Mouse (Mus musculus): ENCODE data around the gene Ptpn18. TPM values are rescaled to one million over a fixed set of nuclear protein-coding genes. Genes with fewer than 3 reads are reported as not detected.

Ptpn18 gene
- polyA plus RNA-seq, 1 experiment = not detected

DNA sequence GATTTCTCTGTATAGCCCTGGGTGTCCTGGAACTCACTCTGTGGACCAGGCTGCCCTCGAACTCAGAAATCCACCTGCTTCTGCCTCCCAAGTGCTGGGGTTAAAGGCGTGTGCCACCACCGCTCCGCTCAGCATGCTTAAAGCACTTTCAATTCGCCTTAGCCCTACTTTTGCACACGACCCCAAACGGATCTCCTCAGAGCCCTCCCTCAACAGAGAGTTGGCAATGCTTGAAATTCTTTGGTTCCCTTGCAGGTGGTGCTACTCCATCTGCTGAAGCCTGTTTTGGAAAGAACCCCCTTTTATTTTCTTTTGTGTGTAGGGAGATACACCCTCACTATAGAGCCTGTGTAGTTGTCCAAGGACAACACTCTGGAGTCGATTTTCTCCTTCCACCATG lies 1.1 kb upstream of the Ptpn18 start:
- Histone ChIP-seq H3K4me3 (ENCODE audit: insufficient read depth, low read depth, low read length) (no peak overlapping the region), H3K27ac (ENCODE audit: insufficient read depth, low read depth, low read length) (no peak overlapping the region), H3K4me1 (ENCODE audit: control insufficient read depth, insufficient read depth, low read length) (peaks cover 4% of the 10 kb centered on the region)
- 40% methylated on average over 8 of the region's 8 CpGs for WGBS
- no peak for TF ChIP-seq CTCF (IDR thresholded peaks at IDR 0.05; ENCODE audit: insufficient read depth, low read depth, low read length)
- TF ChIP-seq POLR2A (IDR thresholded peaks at IDR 0.05; ENCODE audit: insufficient read depth, low read depth, low read length) = no peak

DNA sequence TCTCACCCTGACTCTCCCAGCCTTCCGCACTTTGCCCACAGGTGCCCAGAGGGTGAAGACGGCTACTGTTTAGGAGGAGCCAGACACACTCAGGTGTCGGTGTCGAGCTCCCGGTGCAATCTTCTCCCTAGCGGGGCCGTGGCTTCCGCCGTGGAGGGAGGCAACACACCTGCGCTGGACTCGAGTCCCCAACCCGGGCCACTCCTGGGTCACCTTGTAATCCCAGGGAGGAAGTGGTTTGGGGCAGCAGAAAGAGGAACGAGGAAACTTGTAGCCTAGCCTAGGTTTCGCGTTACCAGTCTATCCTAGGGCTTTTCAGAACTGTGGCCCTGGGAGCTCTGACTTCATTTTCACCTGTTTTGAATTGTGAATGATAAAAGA lies 489 bp downstream of the Ptpn18 start:
- peaks cover 4% of the 10 kb centered on the region for H3K4me1 ChIP-seq (ENCODE audit: control insufficient read depth, insufficient read depth, low read length)
- peak overlapping the region; percentile 56 for H3K4me3 ChIP-seq (ENCODE audit: insufficient read depth, low read depth, low read length)
- TF ChIP-seq POLR2A (IDR thresholded peaks at IDR 0.05; ENCODE audit: insufficient read depth, low read depth, low read length) (no peak), CTCF (IDR thresholded peaks at IDR 0.05; ENCODE audit: insufficient read depth, low read depth, low read length) (no peak)
- 5% methylated on average over 15 of the region's 15 CpGs for WGBS
- no peak overlapping the region for H3K27ac ChIP-seq (ENCODE audit: insufficient read depth, low read depth, low read length)

DNA sequence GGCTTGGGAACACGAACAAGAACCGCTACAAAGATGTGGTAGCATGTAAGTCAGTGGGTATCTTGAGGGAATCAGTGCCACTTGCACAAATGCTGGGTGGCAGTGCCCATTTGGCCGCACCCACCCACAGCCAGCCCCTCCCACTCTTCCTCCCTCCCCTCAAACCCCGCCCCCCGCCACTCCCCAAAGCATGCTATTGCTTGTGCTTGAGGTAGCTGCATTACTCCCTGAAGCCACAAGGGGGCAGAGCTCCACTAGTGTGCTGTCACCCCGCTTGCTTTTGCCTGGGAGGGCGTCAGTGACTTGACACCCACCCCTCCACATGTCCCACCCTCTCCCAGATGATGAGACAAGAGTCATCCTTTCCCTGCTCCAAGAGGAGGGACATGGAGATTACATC lies 3.2 kb downstream of the Ptpn18 start:
- Histone ChIP-seq H3K27ac (ENCODE audit: insufficient read depth, low read depth, low read length) (no peak overlapping the region), H3K4me3 (ENCODE audit: insufficient read depth, low read depth, low read length) (no peak overlapping the region), H3K4me1 (ENCODE audit: control insufficient read depth, insufficient read depth, low read length) (peaks cover 4% of the 10 kb centered on the region)
- TF ChIP-seq POLR2A (IDR thresholded peaks at IDR 0.05; ENCODE audit: insufficient read depth, low read depth, low read length) (no peak), CTCF (IDR thresholded peaks at IDR 0.05; ENCODE audit: insufficient read depth, low read depth, low read length) (peak; percentile 50; the same call in 1 of the 2 replicates)
- WGBS = 19% methylated on average over 7 of the region's 7 CpGs

DNA sequence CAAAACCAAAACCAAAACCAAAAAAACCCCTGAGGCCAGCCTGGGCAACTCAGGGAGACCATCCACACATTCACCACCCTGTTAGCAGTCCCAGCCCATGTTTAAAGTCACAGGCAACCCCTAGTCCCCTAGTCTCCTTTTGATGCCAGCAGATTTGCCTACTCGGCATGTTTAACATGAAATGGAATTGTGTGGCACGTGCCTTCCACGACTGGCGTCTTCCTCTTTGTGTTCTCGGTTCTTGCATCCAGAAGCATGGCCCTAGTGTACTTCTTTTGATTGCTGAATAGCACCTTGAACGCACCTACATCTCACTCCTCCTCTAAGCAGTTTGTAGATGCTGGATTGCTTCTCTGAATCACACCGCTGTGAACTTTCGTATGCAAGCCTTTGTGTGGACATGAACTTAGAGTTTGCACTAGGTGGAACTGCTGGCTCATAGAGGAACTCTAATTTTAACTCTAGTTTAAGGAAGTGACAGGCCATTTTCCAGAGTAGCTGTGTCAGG lies 4.8 kb downstream of the Ptpn18 start:
- Histone ChIP-seq H3K27ac (ENCODE audit: insufficient read depth, low read depth, low read length) (no peak overlapping the region), H3K4me3 (ENCODE audit: insufficient read depth, low read depth, low read length) (no peak overlapping the region), H3K4me1 (ENCODE audit: control insufficient read depth, insufficient read depth, low read length) (peaks cover 4% of the 10 kb centered on the region)
- WGBS = 89% methylated on average over 8 of the region's 8 CpGs
- no peak for TF ChIP-seq POLR2A (IDR thresholded peaks at IDR 0.05; ENCODE audit: insufficient read depth, low read depth, low read length)
- no peak for TF ChIP-seq CTCF (IDR thresholded peaks at IDR 0.05; ENCODE audit: insufficient read depth, low read depth, low read length)

DNA sequence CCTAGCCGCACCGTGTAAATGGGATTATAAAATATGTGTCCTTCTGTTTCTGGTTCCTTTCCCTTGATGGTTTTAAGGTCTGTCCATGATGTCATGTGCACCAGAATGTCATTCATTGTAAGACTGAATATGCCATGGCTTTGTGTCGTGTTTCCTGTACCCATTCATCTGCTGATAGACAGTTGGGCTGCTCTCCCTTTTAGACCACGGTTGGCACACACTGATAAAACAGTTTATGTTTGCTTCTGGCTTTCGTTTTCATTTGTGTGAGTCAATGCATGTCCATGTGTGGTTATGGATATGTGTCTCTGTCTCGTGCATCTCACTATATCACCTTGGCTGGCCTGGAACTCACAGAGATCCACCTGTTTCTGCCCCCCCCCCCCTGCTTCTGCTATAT lies 5.9 kb downstream of the Ptpn18 start:
- no peak overlapping the region for H3K4me3 ChIP-seq (ENCODE audit: insufficient read depth, low read depth, low read length)
- TF ChIP-seq CTCF (IDR thresholded peaks at IDR 0.05; ENCODE audit: insufficient read depth, low read depth, low read length) (no peak), POLR2A (IDR thresholded peaks at IDR 0.05; ENCODE audit: insufficient read depth, low read depth, low read length) (no peak)
- WGBS = 73% methylated on average over 6 of the region's 6 CpGs
- no peaks in the 10 kb centered on the region for H3K4me1 ChIP-seq (ENCODE audit: control insufficient read depth, insufficient read depth, low read length)
- H3K27ac ChIP-seq (ENCODE audit: insufficient read depth, low read depth, low read length) = no peak overlapping the region

DNA sequence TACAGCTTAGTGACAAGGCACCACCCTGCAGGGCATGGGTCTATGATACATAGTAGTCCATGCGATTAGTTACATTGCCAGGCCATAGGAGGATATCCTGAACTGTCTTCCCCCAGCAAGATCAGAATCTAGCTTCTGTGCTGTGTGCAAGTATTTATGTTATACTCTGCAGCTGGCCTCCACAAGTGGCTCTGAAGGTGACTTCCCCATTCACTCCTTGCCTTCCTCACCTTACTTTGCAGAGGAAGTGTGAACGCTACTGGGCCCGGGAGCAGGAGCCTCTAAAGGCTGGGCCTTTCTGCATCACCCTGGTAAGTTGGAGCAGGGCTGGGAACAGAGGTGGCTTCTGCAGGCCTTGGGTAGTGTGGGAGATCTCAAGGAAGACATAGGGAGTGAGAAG lies 8.5 kb downstream of the Ptpn18 start:
- TF ChIP-seq CTCF (IDR thresholded peaks at IDR 0.05; ENCODE audit: insufficient read depth, low read depth, low read length) = no peak
- no peak for TF ChIP-seq POLR2A (IDR thresholded peaks at IDR 0.05; ENCODE audit: insufficient read depth, low read depth, low read length)
- no peak overlapping the region for H3K27ac ChIP-seq (ENCODE audit: insufficient read depth, low read depth, low read length)
- no peak overlapping the region for H3K4me3 ChIP-seq (ENCODE audit: insufficient read depth, low read depth, low read length)
- peaks cover 8% of the 10 kb centered on the region for H3K4me1 ChIP-seq (ENCODE audit: control insufficient read depth, insufficient read depth, low read length)
- 79% methylated on average over 3 of the region's 3 CpGs for WGBS

DNA sequence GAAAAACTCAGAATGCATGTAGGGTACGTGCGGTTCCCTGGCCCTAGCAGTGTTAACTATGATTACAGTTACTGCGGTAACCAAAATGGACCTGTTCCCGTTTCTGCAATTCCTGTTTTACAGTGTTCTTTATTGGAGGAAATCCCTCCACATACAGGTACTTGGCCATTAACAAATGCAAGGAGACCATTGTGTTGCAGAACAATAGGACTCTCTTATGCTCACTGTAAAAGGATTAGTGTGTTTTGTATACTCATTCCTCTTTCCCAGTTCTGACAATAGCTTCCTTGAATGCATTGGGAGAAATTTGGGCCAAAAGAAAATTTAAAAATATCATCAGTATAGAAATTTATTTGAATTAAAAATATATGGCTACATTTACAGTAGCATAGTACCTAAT lies 8.9 kb downstream of the Ptpn18 start:
- 82% methylated on average over 4 of the region's 4 CpGs for WGBS
- TF ChIP-seq POLR2A (IDR thresholded peaks at IDR 0.05; ENCODE audit: insufficient read depth, low read depth, low read length) (no peak), CTCF (IDR thresholded peaks at IDR 0.05; ENCODE audit: insufficient read depth, low read depth, low read length) (no peak)
- no peak overlapping the region for H3K27ac ChIP-seq (ENCODE audit: insufficient read depth, low read depth, low read length)

DNA sequence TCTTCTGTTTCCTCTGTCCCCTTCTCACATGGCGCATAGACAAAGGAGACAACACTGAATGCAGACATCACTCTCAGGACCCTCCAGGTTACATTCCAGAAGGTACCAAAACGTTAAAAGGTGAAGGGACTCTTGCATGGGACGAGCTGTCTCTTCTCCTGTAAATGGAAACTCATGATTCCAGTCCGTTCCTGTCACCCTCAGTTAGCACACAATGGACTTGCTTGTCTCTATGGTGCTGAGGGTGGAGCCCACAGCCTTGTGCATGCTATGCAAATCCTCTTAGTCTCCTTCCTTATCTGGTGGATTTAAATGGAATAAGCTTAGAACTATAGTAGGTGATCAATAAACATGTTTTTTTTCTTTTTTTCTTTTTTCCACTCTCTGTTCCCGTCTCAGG lies 10.2 kb downstream of the Ptpn18 start:
- WGBS = 77% methylated on average over 5 of the region's 5 CpGs
- TF ChIP-seq POLR2A (IDR thresholded peaks at IDR 0.05; ENCODE audit: insufficient read depth, low read depth, low read length) (no peak), CTCF (IDR thresholded peaks at IDR 0.05; ENCODE audit: insufficient read depth, low read depth, low read length) (no peak)
- H3K27ac ChIP-seq (ENCODE audit: insufficient read depth, low read depth, low read length) = no peak overlapping the region
- peaks cover 8% of the 10 kb centered on the region for H3K4me1 ChIP-seq (ENCODE audit: control insufficient read depth, insufficient read depth, low read length)
- H3K4me3 ChIP-seq (ENCODE audit: insufficient read depth, low read depth, low read length) = no peak overlapping the region

More for the DNA sequence above, 8.9 kb downstream of the Ptpn18 start:
- Histone ChIP-seq H3K4me3 (ENCODE audit: insufficient read depth, low read depth, low read length) (no peak overlapping the region), H3K4me1 (ENCODE audit: control insufficient read depth, insufficient read depth, low read length) (peaks cover 8% of the 10 kb centered on the region)

DNA sequence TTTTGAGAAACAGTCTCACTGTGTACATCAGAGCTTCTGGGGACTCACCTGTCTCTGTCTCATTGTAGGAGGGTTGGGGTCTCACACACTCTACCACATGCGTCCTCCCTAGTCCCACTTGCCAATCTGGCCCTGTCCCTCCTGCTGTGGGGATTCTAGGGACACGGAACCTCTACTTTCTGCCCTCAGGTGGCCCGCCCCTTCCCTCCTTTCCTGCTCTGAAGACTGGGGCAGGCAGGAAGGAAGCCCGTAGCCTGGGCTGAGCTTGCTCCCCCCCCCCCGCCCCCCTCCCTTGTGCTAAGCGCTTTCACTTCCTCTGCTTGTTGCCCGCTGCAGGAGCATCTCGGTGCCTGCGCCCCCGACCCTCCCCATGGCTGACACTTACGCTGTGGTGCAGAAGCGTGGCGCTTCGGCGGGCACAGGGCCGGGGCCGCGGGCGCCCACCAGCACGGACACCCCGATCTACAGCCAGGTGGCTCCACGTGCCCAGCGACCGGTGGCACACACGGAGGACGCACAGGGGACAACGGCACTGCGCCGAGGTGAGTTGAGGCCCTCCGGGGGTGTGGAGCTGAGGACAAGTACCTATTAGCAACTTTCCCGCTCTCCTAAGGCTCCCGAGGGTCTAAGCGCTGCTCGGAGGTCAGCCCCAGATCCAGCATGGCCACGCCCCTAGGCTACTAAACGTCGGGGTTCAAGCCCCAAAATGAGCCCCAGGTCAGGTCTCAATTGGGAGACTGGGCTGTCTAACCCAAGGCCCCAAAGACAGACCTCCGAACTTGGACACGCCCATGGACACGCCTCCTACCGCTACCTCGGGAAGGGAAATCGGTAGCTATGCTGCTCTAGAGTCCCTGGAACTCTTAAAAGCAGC lies 13.1 kb downstream of the Ptpn18 start:
- 2% methylated on average over 43 of the region's 43 CpGs for WGBS
- Histone ChIP-seq H3K4me1 (ENCODE audit: control insufficient read depth, insufficient read depth, low read length) (peaks cover 8% of the 10 kb centered on the region), H3K4me3 (ENCODE audit: insufficient read depth, low read depth, low read length) (peak overlapping the region; percentile 49), H3K27ac (ENCODE audit: insufficient read depth, low read depth, low read length) (no peak overlapping the region)
- TF ChIP-seq CTCF (IDR thresholded peaks at IDR 0.05; ENCODE audit: insufficient read depth, low read depth, low read length) = no peak
- TF ChIP-seq POLR2A (IDR thresholded peaks at IDR 0.05; ENCODE audit: insufficient read depth, low read depth, low read length) = no peak
